Mouse (Mus musculus) brown adipose tissue, adult 24 weeks (tissue): ENCODE measurements around the gene Acadm. TPM values are rescaled to one million over a fixed set of nuclear protein-coding genes. Genes with fewer than 3 reads are reported as not detected.
A peak's percentile ranks its signal among the peaks of the same experiment; 100 is the strongest.

Source experiments
- H3K27ac ChIP-seq: fragments of 200-500 bp; replicated peaks from 2 replicates; pipeline ENCODE4 v1.5.1; 2012; ENCODE audit warnings: low read depth, mild to moderate bottlenecking, low read length
- H3K4me1 ChIP-seq: fragments of 200-500 bp; 2 replicates; pipeline ENCODE4 v1.6.1; 2012; ENCODE audit warnings: low read length, mixed read lengths; ENCODE audit not compliant: control insufficient read depth, insufficient read depth, insufficient read length
- H3K4me3 ChIP-seq: fragments of 200-500 bp; 2 replicates; pipeline ENCODE4 v1.5.1; 2012; ENCODE audit warnings: low read depth, mild to moderate bottlenecking, low read length, moderate library complexity; ENCODE audit not compliant: insufficient read depth
- polyA plus RNA-seq: library from polyadenylated mRNA; stranded (reverse); fragments of >200 nt; gene quantifications from 2 replicates; pipeline ENCODE4 v1.2.4, GENCODE M21; 2012; ENCODE audit not compliant: missing spikeins, insufficient read depth, insufficient read length

Acadm gene
- polyA plus RNA-seq, 1 experiment, result 2,059 TPM

DNA sequence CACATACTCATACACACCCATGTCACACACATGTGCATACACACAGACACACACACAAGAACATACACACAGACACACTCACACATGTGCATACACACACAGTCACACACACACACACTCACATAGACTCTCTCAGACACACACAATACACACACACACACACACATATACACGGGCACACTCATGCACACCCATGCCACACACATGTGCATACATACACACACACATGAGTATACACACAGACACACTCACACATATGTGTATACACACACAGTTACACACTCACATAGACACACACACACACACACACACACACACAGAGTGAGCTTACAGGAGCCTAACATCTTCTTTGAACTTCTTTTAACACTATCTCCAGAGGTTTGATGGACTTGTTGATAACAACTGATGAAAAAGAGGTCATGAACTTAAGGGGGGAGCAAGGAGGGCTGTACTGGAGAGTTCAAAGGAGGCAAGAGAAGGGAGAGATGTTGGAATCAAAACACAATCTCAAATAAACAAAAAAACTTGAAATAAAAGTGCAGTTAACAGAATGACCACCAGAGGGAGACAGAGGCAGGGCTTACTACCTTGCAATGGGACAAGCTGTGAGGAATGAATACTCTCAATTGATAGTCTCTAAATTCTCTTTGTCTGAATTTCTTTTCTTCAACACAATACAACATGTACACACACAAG, 14.8 kb upstream of the Acadm start:
- Histone ChIP-seq H3K27ac (no peak overlapping the region), H3K4me1 (no peaks in the 10 kb centered on the region), H3K4me3 (no peak overlapping the region)

- Histone ChIP-seq H3K4me3 (no peak overlapping the region), H3K27ac (no peak overlapping the region)
These were observed 13.5 kb upstream of the Acadm start for GRCm38 (mm10) chr3:153957916-153958315.

GRCm38 (mm10) chr3:153948176-153948575, 3.7 kb upstream of the Acadm start:
- Histone ChIP-seq H3K27ac (peak overlapping the region; percentile 96), H3K4me1 (no peaks in the 10 kb centered on the region; the same call in none of the 2 replicates), H3K4me3 (no peak overlapping the region)

More at GRCm38 (mm10) chr3:153957916-153958315, 13.5 kb upstream of the Acadm start:
- no peaks in the 10 kb centered on the region for H3K4me1 ChIP-seq

DNA sequence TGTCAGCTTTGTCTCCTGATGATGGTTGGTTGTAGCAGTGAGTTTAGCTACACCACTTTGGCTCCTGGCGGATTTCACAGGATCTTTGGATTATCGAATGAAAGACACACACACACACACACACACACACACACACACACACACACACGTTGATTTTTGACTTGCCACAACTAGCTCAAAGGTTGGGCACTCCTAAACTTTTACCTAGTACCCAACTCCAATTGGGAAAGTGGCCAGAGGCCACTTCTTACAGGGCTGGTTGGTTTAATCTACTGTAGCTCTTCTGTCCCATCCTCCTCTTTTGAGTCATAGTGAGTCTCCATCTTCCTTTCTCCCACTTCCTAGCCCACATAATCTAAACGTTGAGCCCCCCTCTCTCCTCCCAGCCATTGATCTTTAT, 2.8 kb upstream of the Acadm start:
- Histone ChIP-seq H3K27ac (peak overlapping the region; percentile 72), H3K4me1 (peaks cover 3% of the 10 kb centered on the region), H3K4me3 (no peak overlapping the region)

DNA sequence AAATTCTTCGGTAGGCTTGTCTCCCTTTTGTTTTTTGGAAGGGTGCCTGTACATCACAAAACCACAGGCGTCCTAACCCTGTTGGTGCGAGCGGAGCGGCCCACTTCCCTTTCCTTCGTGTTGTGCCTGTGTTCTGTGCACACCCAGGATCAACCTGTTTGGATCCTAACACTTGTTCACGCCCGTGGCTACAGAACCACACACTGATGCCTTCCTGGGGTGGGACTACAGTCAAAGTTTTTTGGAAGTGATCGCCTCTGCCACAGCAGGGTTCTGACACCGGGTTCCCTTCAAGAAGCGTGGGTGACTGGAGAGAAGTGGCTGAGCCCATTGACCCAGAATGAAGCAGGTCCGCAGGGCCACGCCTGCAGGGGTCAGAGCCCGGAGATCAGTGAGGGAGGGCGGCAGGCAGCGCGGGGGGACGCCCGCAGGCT, 514 bp downstream of the Acadm start:
- peaks cover 3% of the 10 kb centered on the region for H3K4me1 ChIP-seq
- H3K4me3 ChIP-seq, result peak overlapping the region; percentile 79
- H3K27ac ChIP-seq, result peak overlapping the region; percentile 68

GRCm38 (mm10) chr3:153943003-153943640, 1.3 kb downstream of the Acadm start:
- Histone ChIP-seq H3K4me3 (peak overlapping the region; percentile 79), H3K27ac (peak overlapping the region; percentile 57), H3K4me1 (peaks cover 3% of the 10 kb centered on the region)

DNA sequence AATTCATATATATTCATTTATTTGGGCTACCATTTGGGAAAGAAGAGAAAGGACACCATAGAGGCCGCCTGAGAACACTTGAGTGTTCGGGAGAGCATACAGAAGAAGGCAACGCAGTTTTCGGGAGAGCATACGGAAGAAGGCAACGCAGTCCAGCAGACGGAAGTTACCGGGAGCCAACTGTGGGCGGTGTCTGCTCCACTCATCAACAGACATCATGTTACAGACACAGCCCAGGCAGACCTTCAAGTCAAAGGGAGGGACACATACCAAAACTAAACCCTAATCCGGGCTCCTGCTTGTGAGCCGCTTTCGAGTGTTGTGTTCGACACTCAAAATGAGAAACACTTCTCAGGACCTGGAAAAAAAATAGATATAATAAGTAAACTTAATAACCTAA, 2.8 kb downstream of the Acadm start:
- H3K27ac ChIP-seq, result no peak overlapping the region
- peaks cover 3% of the 10 kb centered on the region; the same call in 1 of the 2 replicates for H3K4me1 ChIP-seq
- 0 out of 2 replicates have a peak overlapping the region, but pooled peaks have one; percentile 2 for H3K4me3 ChIP-seq

- Histone ChIP-seq H3K4me1 (peaks cover 3% of the 10 kb centered on the region; the same call in 1 of the 2 replicates), H3K27ac (no peak overlapping the region), H3K4me3 (no peak overlapping the region)
These were observed 3.9 kb downstream of the Acadm start for GRCm38 (mm10) chr3:153940486-153940885.

- Histone ChIP-seq H3K4me3 (no peak overlapping the region), H3K27ac (no peak overlapping the region), H3K4me1 (peaks cover 3% of the 10 kb centered on the region; the same call in 1 of the 2 replicates)
These were observed 4.4 kb downstream of the Acadm start for GRCm38 (mm10) chr3:153940021-153940420.

GRCm38 (mm10) chr3:153937116-153937810, 7.2 kb downstream of the Acadm start:
- no peaks in the 10 kb centered on the region for H3K4me1 ChIP-seq
- no peak overlapping the region for H3K4me3 ChIP-seq
- no peak overlapping the region for H3K27ac ChIP-seq

DNA sequence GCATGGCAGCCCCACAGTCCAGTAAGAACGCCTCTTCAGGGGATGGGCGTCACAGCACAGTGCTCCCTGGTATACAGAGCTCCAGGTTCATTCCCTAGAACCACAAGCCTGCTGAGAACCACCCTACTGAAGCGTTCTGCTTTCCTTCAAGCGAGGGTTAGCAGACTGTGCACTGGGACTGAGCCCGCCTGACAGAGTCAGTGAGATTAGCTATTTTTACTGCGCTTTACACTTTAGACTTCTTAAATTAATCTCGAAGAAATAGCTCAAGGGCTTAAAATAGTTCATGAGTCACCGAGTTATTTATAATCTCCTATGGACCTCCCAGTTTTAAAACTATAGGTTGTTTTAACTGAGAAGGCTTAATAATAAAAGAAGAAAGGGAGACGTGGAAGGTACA, 8.6 kb downstream of the Acadm start:
- H3K4me1 ChIP-seq, result no peaks in the 10 kb centered on the region

GRCm38 (mm10) chr3:153932461-153932860, 12.0 kb downstream of the Acadm start:
- peak overlapping the region; percentile 54; the same call in 1 of the 2 replicates for H3K27ac ChIP-seq
- H3K4me3 ChIP-seq, result no peak overlapping the region
- H3K4me1 ChIP-seq, result no peaks in the 10 kb centered on the region

More for the DNA sequence above, 8.6 kb downstream of the Acadm start:
- Histone ChIP-seq H3K4me3 (no peak overlapping the region), H3K27ac (no peak overlapping the region)

- Histone ChIP-seq H3K4me3 (no peak overlapping the region), H3K27ac (no peak overlapping the region), H3K4me1 (no peaks in the 10 kb centered on the region)
These were observed 14.9 kb downstream of the Acadm start for GRCm38 (mm10) chr3:153929526-153929925.

DNA sequence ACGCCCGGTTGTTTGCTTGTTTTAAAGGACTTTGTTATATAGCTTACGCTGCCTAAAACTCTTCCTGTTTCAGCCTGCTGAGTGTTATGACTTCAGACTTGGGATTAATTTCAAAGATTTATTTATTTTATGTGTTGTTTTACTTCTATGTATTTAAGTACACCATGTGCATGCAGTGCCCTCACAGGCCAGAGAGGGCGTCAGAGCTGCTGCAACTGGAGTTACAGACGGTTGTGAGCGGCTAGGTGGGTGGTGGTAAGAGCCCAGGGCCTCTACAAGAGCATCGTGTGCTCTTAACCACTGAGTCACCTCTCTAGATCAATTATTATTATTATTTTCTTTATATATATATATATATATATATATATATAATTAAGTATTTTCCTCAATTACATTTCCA, 18.1 kb downstream of the Acadm start:
- Histone ChIP-seq H3K4me1 (no peaks in the 10 kb centered on the region), H3K4me3 (no peak overlapping the region), H3K27ac (no peak overlapping the region)

DNA sequence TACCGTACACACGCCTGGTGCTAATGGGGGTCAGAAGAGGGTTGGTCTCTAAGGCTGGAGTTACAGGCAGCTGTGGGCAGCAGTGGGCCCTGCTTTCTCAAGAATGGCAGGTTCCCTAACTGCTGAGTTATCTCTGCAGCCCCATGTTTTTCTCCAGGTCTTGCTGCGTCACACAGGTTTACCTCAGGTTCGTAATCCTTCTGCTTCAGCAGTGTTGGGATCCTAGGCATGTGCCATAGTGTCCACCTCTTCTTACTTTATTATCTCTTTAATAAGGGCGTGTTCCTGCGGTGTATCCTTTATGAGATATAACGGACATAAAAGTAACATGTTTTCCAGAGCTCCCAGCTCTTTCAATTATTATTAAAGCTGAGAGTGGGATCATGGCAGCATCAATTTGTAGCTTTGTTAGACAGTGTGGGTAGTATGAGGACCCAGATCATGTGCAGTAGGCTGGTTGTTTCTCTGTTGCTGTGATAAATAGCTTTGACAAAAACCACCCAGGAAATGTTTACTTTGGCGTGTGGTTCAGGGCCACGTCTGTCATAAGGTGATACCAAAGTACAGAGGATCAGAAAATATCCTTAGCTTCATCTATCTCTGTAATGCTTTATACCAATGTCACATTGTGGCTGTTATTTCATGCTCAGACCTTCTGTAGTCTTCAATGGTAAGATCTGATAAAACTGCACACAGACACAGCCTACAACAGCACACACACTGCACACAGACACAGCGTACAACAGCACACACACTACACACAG, 23.1 kb downstream of the Acadm start:
- no peaks in the 10 kb centered on the region for H3K4me1 ChIP-seq
- H3K27ac ChIP-seq, result no peak overlapping the region
- no peak overlapping the region for H3K4me3 ChIP-seq
